Mouse (Mus musculus) mouse trophoblast stem cell (cell line): ENCODE data around the gene Trpv4.

ENCODE experiments used
- in situ Hi-C, 2 experiments: fragments of 300-500 bp; cut with MseI, MboI; formaldehyde crosslinking; loops; 2 replicates in 1 of 2; 3 replicates in 1 of 2; pipeline ENCODE4 v1.15.1; 2025

Trpv4 gene

DNA sequence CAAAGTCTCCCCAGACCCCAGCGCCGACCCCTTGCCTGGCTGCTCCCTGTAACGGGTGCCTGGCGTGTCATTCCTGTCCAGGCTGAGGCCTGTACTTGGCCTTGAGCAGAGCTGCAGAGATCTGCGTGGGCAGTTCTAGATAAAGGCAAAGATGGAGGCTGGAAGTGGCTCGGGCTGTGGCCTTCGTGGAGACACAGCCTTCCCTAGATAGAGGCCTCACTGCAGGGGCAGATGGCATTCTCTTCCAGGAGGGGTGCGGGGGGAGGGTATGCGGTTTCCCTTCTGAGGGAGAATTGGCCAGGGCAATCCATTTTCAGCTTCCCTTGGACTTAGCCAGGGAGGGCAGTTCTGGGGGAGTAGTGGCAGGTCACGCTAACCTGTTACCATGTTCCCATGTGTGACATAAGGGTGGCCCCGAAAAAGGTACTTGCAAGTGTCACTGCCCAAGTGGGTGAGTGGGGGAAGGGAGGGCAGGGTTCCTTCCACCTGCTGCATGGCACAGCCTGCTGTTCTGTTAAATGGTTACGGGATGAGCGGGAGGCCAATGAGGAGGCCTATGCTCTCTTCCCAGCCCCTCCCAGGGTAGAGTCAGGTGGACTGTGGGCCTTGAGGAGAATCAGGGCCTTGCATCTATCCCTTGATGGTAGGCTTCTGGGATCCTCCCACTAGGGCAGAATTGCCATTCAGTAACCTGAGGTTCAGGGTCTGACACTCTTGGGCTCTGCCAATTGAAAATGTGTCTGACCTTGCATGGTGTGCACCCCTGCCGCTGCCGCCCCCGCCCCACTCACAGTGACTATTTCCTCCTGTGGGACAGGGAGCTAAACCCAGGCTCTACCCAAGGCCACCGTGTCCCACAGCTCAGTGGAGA is 67.9 kb downstream of the Trpv4 start:
- in situ Hi-C loops: no loop called here

DNA sequence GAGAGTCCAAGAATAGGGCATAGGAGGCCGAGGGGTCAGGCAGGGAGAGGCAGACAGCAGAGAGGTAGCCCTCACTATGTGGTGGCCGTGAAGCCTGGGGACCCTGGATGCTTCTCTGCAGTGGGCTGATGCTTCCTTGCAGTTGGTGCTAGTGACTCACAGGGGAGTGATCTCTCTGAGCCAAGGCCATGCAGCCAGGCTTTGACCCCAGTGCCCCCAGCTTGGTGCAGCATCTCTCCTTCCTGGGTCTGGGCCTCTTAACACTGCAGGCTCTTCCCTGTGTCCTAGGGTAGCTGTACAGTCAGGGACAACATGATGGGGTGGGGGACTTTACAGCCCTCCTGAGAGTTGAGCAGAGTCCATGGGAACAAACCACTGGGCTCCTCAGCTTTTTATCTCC is 68.8 kb downstream of the Trpv4 start:
- in situ Hi-C loops: no loop called here

DNA sequence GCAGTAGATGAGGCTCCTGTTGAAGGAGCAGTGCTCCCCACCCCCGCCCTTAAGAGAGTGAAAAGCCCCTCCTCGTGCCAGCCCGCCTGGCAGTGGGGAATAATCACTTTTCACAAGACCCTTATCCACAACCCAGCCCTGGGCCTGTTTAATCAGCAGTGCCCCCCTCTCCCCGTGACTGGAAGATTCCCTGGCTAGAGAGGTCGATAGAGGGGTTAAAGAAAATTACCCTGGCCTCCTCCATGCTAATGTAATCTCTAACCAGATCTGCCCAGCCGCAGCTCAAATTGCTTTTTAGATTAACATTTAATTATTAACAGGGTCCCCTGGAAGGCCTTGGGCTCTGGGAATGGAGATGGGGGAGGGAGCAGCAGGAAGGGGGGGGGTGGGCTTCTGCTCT is 69.2 kb downstream of the Trpv4 start:
- in situ Hi-C loops: no loop called here

DNA sequence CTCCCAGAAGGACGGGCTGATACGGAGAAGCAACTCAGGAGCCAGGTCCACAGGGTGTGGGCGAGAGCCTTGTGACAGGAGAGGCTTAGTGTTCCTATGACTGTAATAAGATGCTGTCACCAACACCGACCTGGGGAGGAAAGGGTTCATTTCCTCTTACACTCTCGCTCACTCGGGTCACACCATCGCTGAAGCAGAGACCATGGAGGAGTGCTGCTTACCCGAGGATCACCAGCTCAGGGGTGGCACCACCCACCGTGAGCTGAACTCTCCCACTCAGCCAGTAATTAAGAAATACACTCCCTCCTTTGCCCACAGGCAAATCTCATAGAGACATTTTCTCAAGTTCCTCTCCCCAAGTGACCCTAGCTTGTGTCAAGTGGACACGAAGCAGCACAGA is 69.8 kb downstream of the Trpv4 start:
- in situ Hi-C loops: no loop called here

DNA sequence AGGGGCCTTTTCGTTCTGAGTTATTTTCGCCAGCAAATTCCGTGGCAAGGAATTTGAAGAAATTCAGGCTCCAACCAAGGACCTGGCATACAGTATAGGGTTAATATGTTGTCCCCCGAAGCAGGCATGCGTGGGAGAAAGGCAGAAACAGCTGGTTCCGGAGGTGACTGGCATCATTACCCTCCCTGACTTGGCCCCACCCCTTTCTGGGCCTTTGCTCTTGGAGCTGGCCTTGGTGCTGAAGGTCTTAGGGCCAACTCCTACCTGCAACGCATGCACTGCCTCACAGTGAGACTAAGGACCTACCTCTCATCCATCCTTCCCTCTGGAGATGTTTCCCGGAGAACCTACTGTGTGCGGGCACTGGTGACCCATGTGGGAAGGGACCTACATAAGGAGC is 70.3 kb downstream of the Trpv4 start:
- in situ Hi-C loops: no loop called here

DNA sequence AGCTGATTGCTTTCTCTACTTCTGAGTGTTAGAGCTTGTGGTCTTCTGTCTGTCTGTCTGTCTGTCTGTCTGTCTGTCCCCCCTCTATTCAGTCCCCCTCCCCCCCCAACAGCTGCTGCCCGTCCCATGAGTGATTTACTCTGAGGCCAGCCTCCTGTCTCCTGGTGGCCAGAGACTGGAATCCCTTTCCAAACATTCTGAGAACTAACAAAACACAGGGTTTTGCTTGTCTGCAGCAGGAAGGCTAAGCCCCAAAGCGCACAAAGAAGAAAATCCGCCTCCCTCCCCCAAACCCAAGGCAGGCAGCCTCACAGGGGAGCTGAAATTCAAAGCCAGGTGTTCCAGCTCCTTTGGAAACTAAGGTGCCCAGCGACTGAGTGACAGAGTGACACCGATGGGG is 72.5 kb downstream of the Trpv4 start:
- in situ Hi-C loops: no loop called here

DNA sequence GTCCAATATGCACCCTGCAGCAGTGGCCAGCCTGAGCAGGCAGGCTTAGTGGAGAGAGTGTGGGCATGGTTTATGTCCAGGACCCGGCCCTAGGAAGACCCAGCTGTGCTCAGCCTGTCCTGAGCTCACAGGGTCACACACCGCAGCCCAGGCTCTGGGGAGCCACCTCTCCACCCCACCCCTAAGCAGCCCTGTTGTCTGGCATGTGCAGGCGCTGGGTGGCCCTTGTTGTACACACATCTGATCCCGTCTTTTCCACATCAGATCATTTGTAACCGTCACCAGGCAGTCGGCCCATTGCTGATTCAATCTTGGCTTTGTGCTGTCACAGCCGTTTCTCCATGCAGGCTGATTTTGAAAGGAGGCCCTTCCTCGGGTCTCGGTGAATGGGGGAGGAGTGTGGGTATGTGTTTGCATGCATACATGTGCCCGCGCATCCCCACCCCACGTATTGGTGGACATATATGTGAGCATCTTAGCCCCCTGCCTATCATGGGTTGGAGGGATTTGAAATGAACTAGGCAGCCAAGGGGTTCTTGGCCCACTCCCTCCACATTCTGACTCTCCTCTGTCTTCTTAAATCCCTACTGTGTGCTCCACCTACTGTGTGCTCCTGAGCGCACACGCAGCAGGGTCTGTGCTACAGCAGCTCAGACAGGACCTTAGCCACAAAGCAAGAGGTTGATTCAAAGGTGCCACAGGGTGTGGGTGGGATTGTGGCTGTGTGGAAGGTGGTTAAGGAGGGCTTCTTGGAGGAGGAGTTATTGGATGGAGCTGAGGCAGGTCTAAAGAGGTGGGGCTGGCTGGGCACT is 73.7 kb downstream of the Trpv4 start:
- in situ Hi-C loops: no loop called here

DNA sequence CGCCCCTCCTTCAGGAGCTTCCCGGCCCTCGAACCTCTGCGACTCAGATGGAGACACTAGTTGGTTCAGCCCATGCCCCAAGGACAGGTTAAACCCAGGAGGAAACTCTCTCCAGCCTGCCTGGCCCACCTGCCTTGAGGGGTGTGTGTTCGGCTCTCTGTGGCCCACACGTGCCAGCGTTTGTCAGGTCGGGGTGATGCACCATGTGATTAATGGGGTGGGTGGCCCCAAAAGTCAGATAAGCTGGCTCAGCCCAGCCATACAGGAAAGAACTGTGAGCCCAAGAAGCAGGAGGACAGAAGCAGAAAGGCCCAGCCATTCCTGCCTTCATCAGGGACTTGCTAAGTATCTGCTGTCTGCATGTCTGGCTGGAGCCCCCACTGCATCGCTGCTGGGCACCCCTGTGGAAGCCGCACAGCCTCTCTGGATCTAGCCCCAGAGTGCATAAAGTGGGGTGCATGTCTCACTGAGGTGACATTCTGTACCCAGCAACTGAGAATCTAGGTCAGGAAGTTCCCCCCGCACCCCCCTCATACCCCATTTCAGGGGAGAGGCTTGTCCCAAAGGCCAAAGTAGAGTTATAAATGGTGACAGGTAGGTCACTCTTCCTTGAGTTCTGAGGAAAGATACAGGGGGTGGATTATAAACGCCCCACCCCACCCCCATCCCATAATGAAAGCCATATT is 74.6 kb downstream of the Trpv4 start:
- in situ Hi-C loops: no loop called here

DNA sequence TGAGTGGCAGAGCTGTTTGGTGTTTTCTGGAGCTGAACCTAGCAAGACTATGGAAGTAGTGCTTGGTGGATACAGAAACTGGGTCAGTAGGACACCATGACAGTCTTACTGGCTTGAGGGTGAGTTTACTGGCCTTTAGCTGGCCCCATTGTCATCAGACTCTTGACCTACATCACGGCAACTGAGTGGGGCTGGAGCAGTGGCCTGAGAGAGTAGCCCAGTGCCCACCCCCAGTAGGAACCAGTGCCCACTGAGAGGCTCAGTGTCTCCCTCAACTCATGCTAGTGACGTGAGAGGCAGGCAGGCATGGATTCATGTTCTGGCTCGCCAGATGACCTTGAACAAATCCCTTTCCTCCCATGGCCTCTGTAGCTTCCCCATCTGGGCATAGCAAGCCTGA is 75.2 kb downstream of the Trpv4 start:
- in situ Hi-C loops: no loop called here

DNA sequence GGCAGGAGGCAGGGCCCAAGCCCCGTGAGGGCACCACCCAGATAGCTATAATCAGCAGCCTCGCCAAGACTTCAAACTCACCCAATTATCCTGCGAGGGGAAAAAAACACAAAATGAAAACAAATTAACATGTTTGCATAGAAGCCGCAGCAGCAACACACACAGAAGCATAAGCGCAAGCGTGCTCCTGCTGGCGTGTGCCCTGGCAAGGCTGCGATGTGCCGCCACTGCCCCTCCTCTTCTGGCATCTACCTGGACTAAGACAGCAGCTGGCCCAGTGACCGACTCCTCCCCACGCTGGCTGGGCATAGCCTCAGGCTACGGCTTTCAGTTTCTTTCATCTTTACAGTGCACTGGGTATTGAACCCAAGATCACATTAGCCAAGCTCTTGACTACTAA is 76.7 kb downstream of the Trpv4 start:
- in situ Hi-C loops: no loop called here

DNA sequence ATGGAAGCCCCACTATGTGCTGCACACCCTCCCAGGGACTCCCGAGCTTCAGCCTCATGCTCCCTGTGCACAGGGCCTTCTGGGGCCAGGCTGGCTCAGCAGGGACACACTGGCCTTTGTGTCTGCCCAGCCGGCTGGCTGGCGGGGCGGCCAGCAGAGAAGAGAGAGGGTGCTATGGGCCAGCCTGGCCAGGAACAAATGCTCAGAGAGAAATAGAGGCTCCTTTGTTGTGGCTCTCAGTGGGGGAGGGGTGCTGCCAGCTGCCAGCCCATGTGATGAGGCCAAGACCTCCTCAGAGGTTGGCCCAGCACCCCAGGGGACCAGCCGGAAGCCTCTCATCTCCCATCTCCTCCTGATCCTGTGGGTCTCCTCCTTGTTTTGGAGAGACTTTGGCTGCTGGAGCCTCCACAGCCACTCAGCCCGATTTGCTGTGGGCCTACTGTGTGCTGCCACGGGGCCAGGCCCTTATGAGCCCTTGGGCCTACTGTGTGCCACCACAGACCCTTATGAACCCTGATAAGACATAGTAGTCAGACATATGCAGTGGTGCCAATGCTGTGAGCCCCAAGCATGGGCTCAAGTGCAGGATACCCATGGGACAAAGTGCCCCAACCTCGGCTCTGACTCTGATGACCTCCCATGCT is 78.4 kb downstream of the Trpv4 start:
- in situ Hi-C loops: no loop called here

DNA sequence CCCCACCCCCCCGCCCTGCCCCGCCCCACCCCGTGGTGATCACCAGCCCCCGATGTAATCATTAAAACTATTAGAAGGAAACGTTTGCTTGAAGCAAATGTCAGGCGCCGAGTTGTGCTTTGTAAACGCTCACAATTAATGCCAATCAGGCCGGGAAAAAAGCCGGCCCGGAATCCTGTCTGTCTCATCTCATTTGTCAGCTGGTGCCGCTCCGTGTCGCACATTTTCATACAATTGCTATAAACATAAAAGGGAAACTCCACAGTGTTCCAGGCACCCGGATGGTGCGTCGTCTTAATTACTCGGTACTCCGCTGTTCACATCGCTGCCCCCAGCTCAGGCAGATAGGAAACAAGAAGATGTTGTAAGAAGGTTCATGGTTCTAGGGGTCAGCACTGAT is 79.9 kb downstream of the Trpv4 start:
- in situ Hi-C loops: no loop called here

DNA sequence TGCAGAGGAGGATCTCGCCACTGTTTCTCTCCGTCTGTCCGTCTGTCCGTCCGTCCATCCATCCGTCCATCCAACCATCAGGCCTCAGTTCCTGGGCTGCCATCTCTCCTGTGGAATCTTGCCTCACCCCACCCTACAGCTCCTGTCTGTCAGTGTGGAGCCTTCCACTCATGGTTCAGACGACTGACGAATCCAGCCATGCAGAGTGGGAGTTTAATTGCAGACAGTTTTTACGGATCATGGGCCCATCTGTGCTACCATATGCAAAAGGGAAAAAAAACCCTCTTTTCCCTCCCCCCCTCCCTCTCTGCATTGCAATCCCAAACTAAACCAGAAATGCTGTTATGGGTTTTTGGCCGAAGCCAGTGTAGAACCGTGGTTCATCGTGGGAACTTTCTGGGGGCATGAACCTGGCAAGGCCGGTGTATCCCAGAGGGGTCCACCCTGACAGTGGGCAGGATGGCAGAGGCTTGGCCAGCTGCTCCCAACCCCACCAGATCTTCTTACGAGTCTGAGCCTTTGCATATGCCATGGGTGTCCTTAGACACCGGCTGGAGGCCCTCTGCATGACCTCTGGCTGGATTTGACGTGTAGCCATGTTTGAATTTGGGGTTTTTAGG is 82.1 kb downstream of the Trpv4 start:
- in situ Hi-C loops: no loop called here

DNA sequence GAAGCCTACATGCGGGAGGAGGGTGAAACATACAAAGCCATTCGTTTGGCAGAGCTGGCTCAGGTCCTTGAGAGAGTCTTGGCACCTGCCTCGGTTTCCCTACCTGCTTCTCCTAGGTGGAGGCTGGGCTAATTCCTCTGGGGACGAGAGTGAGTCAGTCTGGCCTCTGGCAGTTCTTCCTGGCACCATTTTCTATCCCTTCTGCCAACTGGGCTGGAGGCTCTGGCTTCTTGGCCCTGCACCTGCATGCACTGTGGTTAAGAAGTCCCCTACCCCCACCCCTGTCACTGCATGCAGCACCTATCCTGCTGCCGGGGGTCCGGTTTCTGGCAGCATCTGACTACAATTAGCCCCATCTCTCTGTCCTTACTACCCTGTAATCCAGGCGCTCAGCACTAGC is 82.7 kb downstream of the Trpv4 start:
- in situ Hi-C loops: no loop called here

DNA sequence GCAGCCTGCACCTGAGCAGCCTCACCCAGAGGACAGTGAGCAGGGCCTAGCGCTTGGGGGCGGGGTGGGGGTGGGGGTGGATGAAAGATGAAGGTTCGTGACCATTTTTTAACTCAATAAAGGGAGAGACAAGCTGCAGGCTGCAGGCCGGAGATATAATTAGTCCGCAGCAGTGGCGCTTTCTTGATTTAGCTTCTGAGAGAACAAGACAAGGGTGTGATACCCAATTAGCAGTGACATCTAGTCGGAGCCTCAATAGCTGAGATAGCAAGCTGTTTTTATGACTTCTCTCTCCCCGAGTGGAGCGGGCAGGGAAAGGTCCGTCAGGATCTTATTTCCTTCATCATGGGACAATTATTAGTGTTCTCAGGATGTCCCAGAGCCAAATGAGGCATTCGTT is 83.2 kb downstream of the Trpv4 start:
- in situ Hi-C loops: no loop called here

DNA sequence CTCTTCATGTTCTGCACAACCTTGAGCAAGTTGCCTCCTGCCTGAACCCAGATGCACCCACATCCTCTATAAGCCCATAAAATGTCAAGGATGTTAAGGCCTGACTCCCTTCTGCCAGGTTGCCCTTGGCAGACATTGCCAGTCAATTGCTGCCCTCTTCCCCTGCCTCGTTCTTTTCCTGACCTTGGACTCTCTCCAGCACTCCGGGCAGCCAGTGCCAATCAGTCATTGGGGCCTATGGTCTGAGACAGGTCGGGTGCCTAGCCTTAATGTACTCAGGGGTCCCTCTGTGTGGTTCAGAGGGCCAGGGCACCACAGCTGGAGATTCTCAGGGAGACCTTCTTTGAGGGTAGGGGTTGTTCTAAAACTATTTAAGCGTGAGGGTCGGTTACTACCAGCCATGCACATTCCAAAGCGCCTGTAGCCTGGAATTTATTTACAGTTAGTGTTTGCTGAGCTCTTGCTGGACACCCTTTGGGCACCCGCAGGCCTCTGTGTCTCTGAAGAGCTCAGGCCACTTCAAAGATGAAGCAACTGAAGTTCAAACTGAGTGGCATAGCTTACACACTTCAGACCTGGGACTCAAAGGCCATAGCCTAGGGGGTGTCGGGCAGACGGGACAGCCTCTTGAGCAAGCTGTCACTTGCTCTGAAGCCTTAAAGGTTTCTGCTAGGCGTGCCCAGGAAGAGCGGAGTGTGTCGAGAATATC is 84.1 kb downstream of the Trpv4 start:
- in situ Hi-C loops: no loop called here

DNA sequence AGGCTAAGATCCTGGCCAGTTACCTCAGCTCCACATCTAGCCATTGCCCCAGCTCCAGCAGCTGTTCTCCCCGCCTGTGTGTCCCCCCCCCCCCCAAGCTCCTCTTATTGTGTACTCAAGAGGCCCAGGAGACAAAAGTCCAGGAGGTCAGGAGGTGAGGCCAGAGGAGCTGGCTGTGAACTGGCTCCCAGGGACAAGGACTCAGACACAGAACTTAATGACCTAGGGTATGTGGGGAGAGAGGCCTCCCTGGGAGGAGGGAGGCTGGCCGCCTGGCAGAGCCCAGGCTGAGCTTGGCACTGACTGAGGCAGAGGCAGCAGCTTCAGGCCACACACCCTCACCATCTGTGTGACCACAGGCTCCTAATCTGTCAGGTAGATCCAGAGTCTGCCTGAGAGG is 85.2 kb downstream of the Trpv4 start:
- in situ Hi-C loops: no loop called here
